Mouse (Mus musculus) liver, postnatal 0 days (tissue): ENCODE data around the gene Zc3hav1. TPM values are rescaled to one million over a fixed set of nuclear protein-coding genes. Genes with fewer than 3 reads are reported as not detected.

Experiments used
- ATAC-seq: fragments of 200-750 bp; cut with Nextera tagmentation; 2 replicates; pipeline ENCODE4 v1.8.0; 2017; ENCODE audit warnings: mild to moderate bottlenecking, moderate library complexity
- DNase-seq: peaks from one replicate; pipeline ENCODE4 v3.0.0-alpha.2; 2016
- H3K27ac ChIP-seq: fragments of 300-500 bp; sonication (generic); 2 replicates; pipeline ENCODE4 v1.5.1; 2014; ENCODE audit warnings: antibody characterized with exemption, moderate library complexity, mild to moderate bottlenecking, low read depth
- H3K27me3 ChIP-seq: fragments of 300-500 bp; sonication (generic); 2 replicates; pipeline ENCODE4 v1.6.1; 2014; ENCODE audit warnings: low read length, control low read depth, mixed read lengths; ENCODE audit not compliant: insufficient read depth
- H3K36me3 ChIP-seq: fragments of 300-500 bp; sonication (generic); replicated peaks from 2 replicates; pipeline ENCODE4 v1.6.1; 2014; ENCODE audit warnings: mild to moderate bottlenecking, control low read depth, low read length, moderate library complexity, mixed read lengths; ENCODE audit not compliant: insufficient read depth
- H3K4me1 ChIP-seq: fragments of 300-500 bp; sonication (generic); 2 replicates; pipeline ENCODE4 v1.6.1; 2014; ENCODE audit warnings: antibody characterized with exemption, mild to moderate bottlenecking, control low read depth; ENCODE audit not compliant: insufficient read depth
- H3K4me2 ChIP-seq: fragments of 300-500 bp; sonication (generic); 2 replicates; pipeline ENCODE4 v1.6.1; 2014; ENCODE audit warnings: low read depth, mild to moderate bottlenecking, low read length, moderate library complexity, mixed read lengths
- H3K4me3 ChIP-seq: fragments of 300-500 bp; sonication (generic); 2 replicates; pipeline ENCODE4 v1.5.1; 2014; ENCODE audit warnings: low read depth, low read length
- H3K9ac ChIP-seq: fragments of 300-500 bp; sonication (generic); replicated peaks from 2 replicates; pipeline ENCODE4 v1.6.1; 2014; ENCODE audit warnings: mild to moderate bottlenecking, moderate library complexity
- H3K9me3 ChIP-seq: fragments of 300-500 bp; sonication (generic); 2 replicates; pipeline ENCODE4 v1.6.1; 2016; ENCODE audit warnings: mild to moderate bottlenecking, control low read depth, low read length, mixed read lengths
- CTCF ChIP-seq: sonication (generic); IDR thresholded peaks from 2 replicates; pipeline ENCODE4 v1.5.1; 2016; ENCODE audit warnings: antibody characterized with exemption, low read depth
- EP300 ChIP-seq: IDR thresholded peaks from 2 replicates; pipeline ENCODE4 v1.6.1; 2016; ENCODE audit warnings: antibody characterized with exemption, low read depth, mild to moderate bottlenecking
- WGBS: fragments of 180-500 bp; shearing (Covaris S2); extraction: QIAGEN DNeasy Blood & Tissue Kit; methylation state at CpG from one replicate; pipeline ENCODE4 v1.1.7; 2014; ENCODE audit not compliant: insufficient replicate concordance; 5-methylcytosine and 5-hydroxymethylcytosine counted together
- polyA plus RNA-seq: library from polyadenylated mRNA; unstranded; fragments of >200 nt; fragmentation: Nextera tagmentation; extraction: Ambion mirVana; gene quantifications from 2 replicates; pipeline ENCODE4 v1.2.1, GENCODE M21; 2015

Zc3hav1 gene
- polyA plus RNA-seq, 1 experiment from 2014 or later, result 16.6 TPM

DNA sequence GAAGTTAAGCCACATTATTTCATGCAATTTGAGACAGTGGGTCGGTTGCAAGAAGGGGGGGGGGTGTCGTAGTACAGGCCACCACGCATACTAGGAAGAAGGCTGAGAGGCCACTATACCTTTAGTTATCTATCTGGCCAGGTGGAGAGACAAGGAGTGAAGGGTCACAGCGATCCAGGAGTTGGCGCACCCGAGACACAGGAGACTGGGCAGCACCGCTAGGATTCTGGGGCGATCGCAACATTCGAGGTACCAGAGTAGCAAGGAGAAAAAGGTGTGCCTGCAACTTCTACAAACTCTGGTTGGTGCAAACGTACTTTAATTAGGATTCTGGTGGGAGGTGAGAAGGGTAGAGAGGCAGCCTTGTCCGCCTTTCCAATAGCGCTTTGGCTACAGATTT is 1.2 kb downstream of the Zc3hav1 start:
- no peak for ATAC-seq
- Histone ChIP-seq H3K36me3 (peaks cover 17% of the 10 kb centered on the region), H3K27me3 (no peaks in the 10 kb centered on the region), H3K4me1 (peaks cover 41% of the 10 kb centered on the region), H3K9me3 (no peaks in the 10 kb centered on the region), H3K27ac (peak overlapping the region; percentile 90), H3K4me3 (peak overlapping the region; percentile 75), H3K4me2 (peak overlapping the region; percentile 75), H3K9ac (peak overlapping the region; percentile 90)
- TF ChIP-seq CTCF (no peak), EP300 (no peak)
- DNase-seq, result no peak
- WGBS, result 9% methylated on average over 13 of the region's 13 CpGs

DNA sequence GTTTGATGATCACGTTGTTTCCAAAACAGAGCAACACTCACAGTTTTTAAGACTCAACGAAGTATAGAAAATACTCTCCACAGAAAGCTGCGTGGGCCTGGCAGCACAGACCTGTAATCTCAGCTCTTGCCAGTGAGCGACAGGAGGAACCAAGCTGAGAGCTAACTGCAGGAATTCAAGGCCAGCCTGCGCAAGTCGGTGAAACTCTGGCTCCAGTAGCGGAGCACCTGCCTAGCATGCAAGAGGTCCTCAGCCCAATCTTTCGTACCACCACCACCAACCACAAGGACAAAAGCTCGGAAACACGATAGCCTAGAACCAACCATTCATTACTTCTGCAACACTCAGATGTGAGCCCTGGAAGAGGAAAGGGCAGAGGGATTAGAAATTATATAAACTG is 2.0 kb downstream of the Zc3hav1 start:
- TF ChIP-seq CTCF (no peak), EP300 (no peak)
- H3K36me3 ChIP-seq, result peaks cover 17% of the 10 kb centered on the region
- H3K4me3 ChIP-seq, result peak overlapping the region; percentile 75
- ATAC-seq (no peak), DNase-seq (peak; percentile 50)
- no peaks in the 10 kb centered on the region for H3K27me3 ChIP-seq
- H3K9ac ChIP-seq, result peak overlapping the region; percentile 90
- H3K9me3 ChIP-seq, result no peaks in the 10 kb centered on the region
- 7% methylated on average over 10 of the region's 10 CpGs for WGBS
- H3K27ac ChIP-seq, result peak overlapping the region; percentile 90
- peak overlapping the region; percentile 75 for H3K4me2 ChIP-seq
- H3K4me1 ChIP-seq, result peaks cover 42% of the 10 kb centered on the region

DNA sequence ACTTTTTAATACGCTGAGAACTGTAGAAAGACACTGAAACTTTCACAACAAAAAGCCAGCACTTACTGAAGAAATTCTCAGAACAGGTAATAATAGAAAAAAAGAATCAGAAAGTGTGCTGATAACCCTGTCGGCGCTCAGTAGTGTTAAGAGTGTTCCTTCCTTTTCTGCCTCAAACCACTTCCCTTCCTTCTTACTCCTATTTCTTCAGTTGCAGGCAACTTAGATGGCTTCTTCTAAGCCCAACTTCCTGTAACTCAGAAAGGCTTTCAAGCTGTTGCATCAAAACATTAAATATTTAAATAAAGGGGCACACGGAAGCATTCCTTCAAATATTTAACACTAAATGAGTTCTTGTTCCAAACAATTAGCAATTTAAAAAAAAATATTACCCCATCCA is 2.5 kb downstream of the Zc3hav1 start:
- Histone ChIP-seq H3K27me3 (no peaks in the 10 kb centered on the region), H3K4me3 (peak overlapping the region; percentile 75), H3K36me3 (peaks cover 17% of the 10 kb centered on the region), H3K27ac (no peak overlapping the region), H3K4me2 (peak overlapping the region; percentile 75), H3K9me3 (no peaks in the 10 kb centered on the region), H3K9ac (peak overlapping the region; percentile 90), H3K4me1 (peaks cover 42% of the 10 kb centered on the region)
- TF ChIP-seq EP300 (no peak), CTCF (no peak)
- no peak for ATAC-seq
- 22% methylated on average over 4 of the region's 4 CpGs for WGBS
- DNase-seq, result no peak

DNA sequence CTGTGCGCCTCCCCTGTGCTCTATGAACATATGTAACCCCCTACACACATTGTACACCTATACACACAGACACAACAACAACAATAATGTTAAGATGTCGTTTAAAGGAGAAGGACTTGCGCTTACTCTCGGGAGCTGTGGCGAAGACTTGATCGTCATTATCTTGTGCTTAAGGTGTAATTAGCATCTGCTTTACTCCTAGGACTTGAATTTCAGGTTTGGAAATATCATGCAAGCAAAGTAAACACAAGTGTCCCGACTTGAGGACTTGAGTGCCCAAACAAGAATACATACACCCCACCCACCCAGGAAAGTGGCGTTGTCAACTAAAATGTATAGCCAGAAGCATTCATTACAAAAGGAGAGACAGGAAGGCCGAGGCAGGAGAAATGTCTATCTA is 4.6 kb downstream of the Zc3hav1 start:
- TF ChIP-seq CTCF (no peak), EP300 (no peak)
- Histone ChIP-seq H3K27me3 (no peaks in the 10 kb centered on the region), H3K36me3 (peaks cover 20% of the 10 kb centered on the region), H3K4me1 (peaks cover 43% of the 10 kb centered on the region), H3K4me3 (no peak overlapping the region), H3K9me3 (no peaks in the 10 kb centered on the region), H3K9ac (no peak overlapping the region), H3K4me2 (peak overlapping the region; percentile 60), H3K27ac (no peak overlapping the region)
- no peak for DNase-seq
- WGBS, result 78% methylated on average over 9 of the region's 9 CpGs
- no peak for ATAC-seq

DNA sequence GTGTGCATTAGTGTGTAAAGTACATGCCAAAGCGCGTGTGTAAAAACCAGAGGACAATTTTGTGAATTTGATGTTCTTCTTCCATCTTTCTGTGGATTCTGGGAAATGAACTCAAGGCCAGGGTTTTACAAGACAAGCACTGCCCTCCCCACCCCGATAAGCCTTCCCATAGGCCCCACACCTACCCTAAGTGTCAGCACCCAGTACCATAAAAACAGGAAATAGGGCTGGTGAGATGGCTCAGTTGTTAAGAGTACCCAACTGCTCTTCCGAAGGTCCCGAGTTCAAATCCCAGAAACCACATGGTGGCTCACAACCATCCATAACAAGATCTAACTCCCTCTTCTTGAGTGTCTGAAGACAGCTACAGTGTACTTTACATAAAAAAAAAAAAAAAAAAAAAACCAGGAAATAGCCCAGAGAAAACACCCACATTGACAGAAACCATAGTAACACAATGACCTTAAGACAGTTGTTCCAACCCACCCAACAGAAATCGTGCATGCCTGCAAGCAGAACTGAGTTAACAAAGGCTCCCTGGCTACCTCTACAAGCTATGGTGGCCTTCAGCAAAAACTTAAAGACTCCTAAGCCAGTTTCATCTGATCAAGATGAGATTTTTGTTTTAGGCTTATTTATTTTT is 5.5 kb downstream of the Zc3hav1 start:
- Histone ChIP-seq H3K36me3 (peaks cover 23% of the 10 kb centered on the region), H3K9me3 (no peaks in the 10 kb centered on the region), H3K4me2 (no peak overlapping the region; the same call in 1 of the 2 replicates), H3K4me3 (no peak overlapping the region), H3K27me3 (no peaks in the 10 kb centered on the region), H3K27ac (no peak overlapping the region), H3K9ac (no peak overlapping the region), H3K4me1 (peaks cover 50% of the 10 kb centered on the region)
- WGBS, result 75% methylated on average over 6 of the region's 6 CpGs
- no peak for ATAC-seq
- TF ChIP-seq CTCF (no peak), EP300 (no peak)
- no peak for DNase-seq

DNA sequence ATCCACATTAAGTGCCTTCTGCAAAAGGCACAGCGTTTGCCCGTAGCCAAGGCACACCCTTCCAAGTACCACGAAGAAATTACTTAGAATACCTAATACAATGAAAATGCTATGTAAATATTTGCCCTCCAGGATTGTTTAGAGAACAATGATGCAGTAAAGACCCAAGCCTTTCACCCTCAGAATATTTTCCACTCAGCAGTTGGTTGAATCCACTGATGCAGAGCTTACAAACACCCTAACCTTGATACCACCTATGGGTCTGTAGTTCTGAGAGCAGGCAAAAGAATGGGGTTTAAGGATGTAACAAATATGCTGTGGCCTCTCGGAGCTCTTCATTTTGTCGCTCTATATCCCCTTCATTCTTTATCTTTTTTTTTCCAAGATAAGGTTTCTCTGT is 6.5 kb downstream of the Zc3hav1 start:
- Histone ChIP-seq H3K36me3 (peaks cover 23% of the 10 kb centered on the region), H3K27ac (no peak overlapping the region), H3K9ac (no peak overlapping the region), H3K9me3 (no peaks in the 10 kb centered on the region), H3K4me3 (no peak overlapping the region), H3K27me3 (no peaks in the 10 kb centered on the region), H3K4me2 (peak overlapping the region; percentile 3; the same call in 1 of the 2 replicates), H3K4me1 (peaks cover 61% of the 10 kb centered on the region)
- DNase-seq, result no peak
- TF ChIP-seq CTCF (no peak), EP300 (no peak)
- ATAC-seq, result no peak
- 58% methylated on average over 5 of the region's 5 CpGs for WGBS

DNA sequence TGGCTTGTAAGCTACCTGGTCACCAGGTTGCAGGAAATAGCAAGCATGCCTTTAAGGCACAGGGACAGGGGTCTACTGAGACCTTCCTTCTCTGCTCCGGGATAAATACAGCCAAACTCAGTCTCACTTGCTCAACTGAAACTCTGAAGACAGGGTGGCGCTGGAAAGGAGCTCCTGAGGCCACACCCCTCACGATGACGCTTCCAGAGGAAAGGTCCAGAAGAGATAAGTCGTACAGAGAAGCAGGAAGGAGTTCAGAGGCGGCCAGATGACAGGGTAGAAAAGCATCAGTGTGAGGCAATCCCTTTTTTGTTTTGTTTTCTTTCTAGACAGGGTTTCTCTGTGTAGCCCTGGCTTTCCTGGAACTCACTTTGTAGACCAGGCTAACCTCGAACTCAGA is 8.6 kb downstream of the Zc3hav1 start:
- TF ChIP-seq CTCF, result no peak
- peak; percentile 56 for TF ChIP-seq EP300
- H3K27ac ChIP-seq, result peak overlapping the region; percentile 84
- H3K36me3 ChIP-seq, result peaks cover 19% of the 10 kb centered on the region
- no peaks in the 10 kb centered on the region for H3K9me3 ChIP-seq
- no peaks in the 10 kb centered on the region for H3K27me3 ChIP-seq
- peak overlapping the region; percentile 66 for H3K4me2 ChIP-seq
- peak overlapping the region; percentile 7; the same call in 1 of the 2 replicates for H3K4me3 ChIP-seq
- WGBS, result 22% methylated on average over 7 of the region's 7 CpGs
- ATAC-seq (peak; percentile 55), DNase-seq (peak; percentile 85)
- peak overlapping the region; percentile 43 for H3K9ac ChIP-seq
- H3K4me1 ChIP-seq, result peaks cover 60% of the 10 kb centered on the region
